Mouse (Mus musculus) hindbrain, embryonic 16.5 days (tissue): ENCODE results near the gene Mfap1a. TPM values are rescaled to one million over a fixed set of nuclear protein-coding genes. Genes with fewer than 3 reads are reported as not detected.
"Not testable (repeated sequence)": the region's sequence is repeated elsewhere in the genome, so short reads cannot be mapped to it uniquely, and the experiment has no call there.

ENCODE experiments used
- ATAC-seq: fragments of 200-750 bp; cut with Nextera tagmentation; 2 replicates; pipeline ENCODE4 v1.8.0; 2017; ENCODE audit warnings: moderate TSS enrichment, moderate library complexity
- H3K27ac ChIP-seq: fragments of 300-500 bp; sonication (generic); 2 replicates; pipeline ENCODE4 v1.5.1; 2014; ENCODE audit warnings: low read depth, mild to moderate bottlenecking, control low read depth, low read length, moderate library complexity
- H3K27me3 ChIP-seq: fragments of 300-500 bp; sonication (generic); replicated peaks from 2 replicates; pipeline ENCODE4 v1.6.1; 2014; ENCODE audit warnings: low read length; ENCODE audit not compliant: control insufficient read depth, insufficient read depth
- H3K36me3 ChIP-seq: fragments of 300-500 bp; sonication (generic); 2 replicates; pipeline ENCODE4 v1.6.1; 2014; ENCODE audit warnings: mild to moderate bottlenecking, low read length, moderate library complexity, mixed read lengths; ENCODE audit not compliant: control insufficient read depth, insufficient read depth
- H3K4me1 ChIP-seq: fragments of 300-500 bp; sonication (generic); 2 replicates; pipeline ENCODE4 v1.6.1; 2014; ENCODE audit warnings: low read depth, low read length; ENCODE audit not compliant: control insufficient read depth, insufficient read depth
- H3K4me2 ChIP-seq: fragments of 300-500 bp; sonication (generic); 2 replicates; pipeline ENCODE4 v1.6.1; 2014; ENCODE audit warnings: mild to moderate bottlenecking, low read length, control low read depth, moderate library complexity
- H3K4me3 ChIP-seq: fragments of 300-500 bp; sonication (generic); 2 replicates; pipeline ENCODE4 v1.5.1; 2014; ENCODE audit warnings: mild to moderate bottlenecking, low read length, control low read depth, moderate library complexity
- H3K9ac ChIP-seq: fragments of 300-500 bp; sonication (generic); 2 replicates; pipeline ENCODE4 v1.6.1; 2014; ENCODE audit warnings: low read depth, mild to moderate bottlenecking, control low read depth, low read length, moderate library complexity
- H3K9me3 ChIP-seq: fragments of 300-500 bp; sonication (generic); 2 replicates; pipeline ENCODE4 v1.6.1; 2014; ENCODE audit warnings: mild to moderate bottlenecking, low read length, moderate library complexity; ENCODE audit not compliant: control insufficient read depth
- WGBS: fragments of 180-500 bp; shearing (Covaris S2); extraction: QIAGEN DNeasy Blood & Tissue Kit; methylation state at CpG from one replicate; pipeline ENCODE4 v1.1.7; 2014; 5-methylcytosine and 5-hydroxymethylcytosine counted together
- polyA plus RNA-seq: library from polyadenylated mRNA; unstranded; fragments of >200 nt; fragmentation: Nextera tagmentation; extraction: Ambion mirVana; gene quantifications from 2 replicates; pipeline ENCODE4 v1.2.1, GENCODE M21; 2015

The Mfap1a gene
- polyA plus RNA-seq, 1 experiment from 2014 or later = 28.4 TPM

DNA sequence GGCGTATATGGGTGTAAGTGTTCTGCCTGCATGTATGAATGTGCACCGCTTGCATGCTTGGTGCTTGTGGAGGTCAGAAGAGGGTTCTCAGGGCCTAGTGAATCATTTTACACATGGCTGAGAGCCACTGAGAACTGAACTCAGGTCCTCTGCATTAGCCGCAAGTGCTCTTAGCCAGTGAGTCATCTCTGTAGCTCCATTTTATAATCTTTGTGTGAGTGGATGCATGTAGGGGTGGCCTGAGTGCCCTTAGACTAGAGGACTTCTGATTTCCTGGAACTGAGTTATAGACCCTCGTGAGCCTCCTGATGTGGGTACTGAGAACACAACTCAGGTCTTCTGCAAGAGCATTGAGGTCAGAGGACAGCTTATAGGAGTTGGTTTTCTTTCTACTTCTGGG is 7.7 kb upstream of the Mfap1a start:
- no peaks in the 10 kb centered on the region for H3K9me3 ChIP-seq
- over 99% methylated on average over 4 of the region's 4 CpGs for WGBS

GRCm38 (mm10) chr2:121512991-121513765 is 6.7 kb upstream of the Mfap1a start:
- not testable (repeated sequence) for ATAC-seq, H3K4me1 ChIP-seq
- WGBS = 95% methylated on average over 4 of the region's 5 CpGs

More for the DNA sequence above, 7.7 kb upstream of the Mfap1a start:
- no peaks in the 10 kb centered on the region for H3K27me3 ChIP-seq
- no peak for ATAC-seq
- no peak overlapping the region for H3K27ac ChIP-seq
- H3K36me3 ChIP-seq = no peaks in the 10 kb centered on the region
- H3K4me2 ChIP-seq = no peak overlapping the region
- H3K4me1 ChIP-seq = no peaks in the 10 kb centered on the region; the same call in 1 of the 2 replicates
- H3K4me3 ChIP-seq = no peak overlapping the region
- H3K9ac ChIP-seq = no peak overlapping the region

DNA sequence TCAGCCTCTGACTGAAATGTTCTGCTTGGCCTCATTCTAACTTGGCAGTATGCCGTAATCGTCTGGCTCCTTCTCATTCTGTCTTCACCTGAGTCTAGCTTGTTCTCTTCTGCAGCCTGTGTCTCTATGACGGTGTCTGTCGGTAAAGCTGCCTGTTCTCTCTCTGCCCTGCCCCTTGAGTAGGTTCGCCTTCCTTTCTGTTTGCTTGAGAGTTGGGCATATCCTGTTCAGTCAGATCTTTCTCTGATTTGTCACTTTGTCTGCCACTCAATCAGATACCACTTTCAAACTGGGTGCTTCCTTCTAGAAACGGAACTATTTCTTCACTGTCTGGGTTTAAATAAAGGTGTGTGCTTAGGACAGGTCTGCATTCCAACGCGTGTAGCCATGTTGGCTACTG is 4.9 kb upstream of the Mfap1a start:
- Histone ChIP-seq H3K4me3 (no peak overlapping the region), H3K36me3 (no peaks in the 10 kb centered on the region), H3K4me1 (peaks cover 9% of the 10 kb centered on the region), H3K27ac (no peak overlapping the region), H3K4me2 (no peak overlapping the region), H3K27me3 (no peaks in the 10 kb centered on the region), H3K9me3 (no peaks in the 10 kb centered on the region), H3K9ac (no peak overlapping the region)
- WGBS = 95% methylated on average over 8 of the region's 8 CpGs
- ATAC-seq = no peak

More at GRCm38 (mm10) chr2:121512991-121513765, 6.7 kb upstream of the Mfap1a start:
- not testable (repeated sequence) for H3K36me3 ChIP-seq, H3K4me2 ChIP-seq, H3K9me3 ChIP-seq, H3K27ac ChIP-seq, H3K4me3 ChIP-seq, H3K9ac ChIP-seq, H3K27me3 ChIP-seq

DNA sequence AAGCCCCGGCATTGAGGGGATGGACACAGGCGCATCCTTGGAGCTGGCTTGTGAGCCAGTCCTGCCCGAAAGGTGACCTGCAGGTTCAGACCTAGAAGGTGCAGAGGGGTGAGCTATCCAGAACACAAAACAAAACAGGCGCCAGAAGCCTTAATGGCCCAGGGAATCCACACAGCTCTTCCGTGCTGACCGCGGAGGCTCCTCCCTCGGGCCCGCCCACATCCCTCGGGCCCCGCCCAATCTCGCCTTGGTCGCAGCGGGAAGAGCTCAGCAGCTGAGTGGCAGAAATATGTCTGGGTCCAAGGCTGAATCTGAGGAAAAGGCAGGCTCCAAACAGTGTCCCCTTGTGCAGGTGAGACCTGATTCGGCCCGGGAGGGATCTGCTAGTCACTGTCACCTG is 3.1 kb upstream of the Mfap1a start:
- H3K27me3 ChIP-seq = no peaks in the 10 kb centered on the region
- peak overlapping the region; percentile 53 for H3K9ac ChIP-seq
- 19% methylated on average over 16 of the region's 16 CpGs for WGBS
- H3K4me3 ChIP-seq = peak overlapping the region; percentile 44
- ATAC-seq = peak; percentile 55
- H3K27ac ChIP-seq = no peak overlapping the region
- H3K9me3 ChIP-seq = no peaks in the 10 kb centered on the region
- no peaks in the 10 kb centered on the region for H3K36me3 ChIP-seq
- peaks cover 9% of the 10 kb centered on the region for H3K4me1 ChIP-seq
- peak overlapping the region; percentile 61 for H3K4me2 ChIP-seq

GRCm38 (mm10) chr2:121507951-121508330 is 1.5 kb upstream of the Mfap1a start:
- 0 out of 2 replicates have a peak overlapping the region, but pooled peaks have one; percentile 62 for H3K4me3 ChIP-seq

GRCm38 (mm10) chr2:121507173-121507950 is 897 bp upstream of the Mfap1a start:
- H3K4me3 ChIP-seq = peak overlapping the region; percentile 62
- no peak overlapping the region for H3K27ac ChIP-seq
- peak overlapping the region; percentile 72; the same call in 1 of the 2 replicates for H3K9ac ChIP-seq
- 31% methylated on average over 12 of the region's 12 CpGs for WGBS
- no peaks in the 10 kb centered on the region for H3K9me3 ChIP-seq
- H3K27me3 ChIP-seq = no peaks in the 10 kb centered on the region
- no peaks in the 10 kb centered on the region for H3K36me3 ChIP-seq
- H3K4me2 ChIP-seq = peak overlapping the region; percentile 68
- H3K4me1 ChIP-seq = peaks cover 9% of the 10 kb centered on the region
- no peak for ATAC-seq

More at GRCm38 (mm10) chr2:121507951-121508330, 1.5 kb upstream of the Mfap1a start:
- peak overlapping the region; percentile 17; the same call in 1 of the 2 replicates for H3K9ac ChIP-seq
- H3K9me3 ChIP-seq = no peaks in the 10 kb centered on the region
- 92% methylated on average over 2 of the region's 2 CpGs for WGBS
- H3K27me3 ChIP-seq = no peaks in the 10 kb centered on the region
- no peaks in the 10 kb centered on the region for H3K36me3 ChIP-seq
- no peak for ATAC-seq
- no peak overlapping the region for H3K27ac ChIP-seq
- peaks cover 9% of the 10 kb centered on the region for H3K4me1 ChIP-seq
- H3K4me2 ChIP-seq = peak overlapping the region; percentile 68; the same call in 1 of the 2 replicates

GRCm38 (mm10) chr2:121501550-121501949 is 4.9 kb downstream of the Mfap1a start:
- not testable (repeated sequence) for H3K27me3 ChIP-seq, ATAC-seq, H3K9ac ChIP-seq, H3K27ac ChIP-seq, H3K9me3 ChIP-seq, H3K4me2 ChIP-seq, H3K4me1 ChIP-seq, H3K36me3 ChIP-seq, H3K4me3 ChIP-seq
- WGBS = 88% methylated on average over 1 of the region's 6 CpGs

DNA sequence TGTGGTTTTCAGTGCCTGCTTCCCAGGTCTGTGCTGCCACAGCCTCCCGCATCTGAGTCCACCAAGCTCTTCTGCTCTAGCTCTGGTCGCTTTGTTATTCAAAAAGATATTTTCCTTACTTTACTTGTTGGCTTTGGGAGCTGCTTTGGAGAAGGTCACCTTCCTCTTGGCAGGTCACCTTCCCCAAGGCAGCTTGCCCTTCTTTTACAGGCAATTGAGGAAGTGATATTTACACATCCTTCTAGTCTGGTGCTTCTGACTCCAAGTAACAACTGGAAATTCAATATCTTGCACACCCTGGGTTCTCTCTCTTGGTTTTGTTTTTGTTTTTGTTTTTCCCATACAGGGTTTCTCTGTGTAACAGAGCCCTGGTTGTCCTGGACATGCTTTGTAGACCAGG is 22.1 kb downstream of the Mfap1a start:
- WGBS = 90% methylated on average over 1 of the region's 2 CpGs
- H3K27ac ChIP-seq, H3K4me3 ChIP-seq, H3K9ac ChIP-seq, H3K9me3 ChIP-seq, ATAC-seq, H3K27me3 ChIP-seq, H3K4me1 ChIP-seq, H3K4me2 ChIP-seq, H3K36me3 ChIP-seq: not testable (repeated sequence)

DNA sequence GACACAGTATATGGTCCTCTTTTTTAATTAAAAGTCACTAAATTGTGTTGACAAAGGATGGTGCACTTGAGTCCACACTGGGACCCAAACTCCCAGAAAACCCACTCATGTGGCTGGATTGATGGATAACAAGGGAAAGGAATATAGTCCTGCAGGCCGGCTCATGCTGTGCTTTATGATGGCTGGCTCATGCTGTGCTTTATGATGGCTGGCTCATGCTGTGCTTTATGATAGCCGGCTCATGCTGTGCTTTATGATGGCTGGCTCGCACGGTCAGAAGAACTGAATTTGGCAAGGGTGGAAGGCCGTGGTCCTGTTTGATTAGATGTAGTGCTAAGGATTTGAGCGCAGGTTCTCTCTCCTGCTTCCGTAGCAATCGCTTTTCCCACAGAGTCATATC is 22.9 kb downstream of the Mfap1a start:
- Histone ChIP-seq H3K4me1 (no peaks in the 10 kb centered on the region), H3K9ac (no peak overlapping the region), H3K36me3 (no peaks in the 10 kb centered on the region), H3K9me3 (no peaks in the 10 kb centered on the region), H3K27me3 (no peaks in the 10 kb centered on the region), H3K27ac (no peak overlapping the region), H3K4me2 (no peak overlapping the region), H3K4me3 (no peak overlapping the region)
- 0 out of 2 replicates have a peak, but pooled peaks have one; percentile 27 for ATAC-seq
- WGBS = 23% methylated on average over 8 of the region's 8 CpGs
